Mouse (Mus musculus) E14TG2a.4 (cell line): ENCODE data around the gene Gpr183.

Source experiments
- CTCF ChIP-seq: conservative IDR thresholded peaks from 2 replicates; pipeline ENCODE4 v1.5.1; 2014; ENCODE audit warnings: low read length
- NANOG ChIP-seq: IDR thresholded peaks from 2 replicates; pipeline ENCODE4 v1.6.1; 2014; ENCODE audit warnings: borderline replicate concordance, low read length, mixed read lengths

- TF ChIP-seq CTCF: no peak
- TF ChIP-seq NANOG: no peak
Measured at GRCm38 (mm10) chr14:121983009-121983933, 18.3 kb upstream of the Gpr183 start.
